Mouse (Mus musculus) T-helper 17 cell (primary cell): ENCODE data around the gene AK157302.

Experiments
- in situ Hi-C, 2 experiments: fragments of 300-600 bp; cut with MboI, MseI; formaldehyde crosslinking; loops; 1 replicate in 1 of 2; 2 replicates in 1 of 2; pipeline ENCODE4 v1.15.1; 2025; ENCODE audit warnings: high pct_unique_total_duplicates in 2 of 2

AK157302 gene

GRCm38 (mm10) chr13:21542708-21543107, 47.7 kb downstream of the AK157302 start, which contains the start of gene Olfr1366:
Gene Olfr1366, minus strand, starts transcription at chr13:21542808.
- in situ Hi-C loops, result loop anchor here in 1 of 2 experiments (25.0 kb wide), 1 partner anchor 520 kb away; no protein-coding TSS in a partner anchor
